Mouse (Mus musculus): ENCODE measurements around the gene Snx29. TPM values are rescaled to one million over a fixed set of nuclear protein-coding genes. Genes with fewer than 3 reads are reported as not detected.
A peak's percentile ranks its signal among the peaks of the same experiment; 100 is the strongest.

The Snx29 gene
- total RNA-seq, 4 experiments from 2014 or later: 7.4 to 11.8 (median 10.2) TPM

- no peak for DNase-seq (ENCODE audit: low spot score in 2 of 2)
These were observed 347.7 kb downstream of the Snx29 start for GRCm38 (mm10) chr16:11670251-11670970.

- DNase-seq (ENCODE audit: low spot score in 2 of 2): no peak
These were observed 348.2 kb downstream of the Snx29 start for GRCm38 (mm10) chr16:11670971-11671310.

GRCm38 (mm10) chr16:11676006-11676405 lies 353.3 kb downstream of the Snx29 start:
- no peak for DNase-seq (ENCODE audit: low spot score in 2 of 2)

- DNase-seq (ENCODE audit: low spot score in 2 of 2): no peak
These were observed 362.6 kb downstream of the Snx29 start for GRCm38 (mm10) chr16:11685264-11685663.

GRCm38 (mm10) chr16:11685735-11686340 lies 363.1 kb downstream of the Snx29 start:
- DNase-seq (ENCODE audit: low spot score in 2 of 2): no peak

- DNase-seq (ENCODE audit: low spot score in 2 of 2): no peak
These were observed 365.1 kb downstream of the Snx29 start for GRCm38 (mm10) chr16:11687836-11688235.

GRCm38 (mm10) chr16:11688281-11689005 lies 365.7 kb downstream of the Snx29 start:
- no peak for DNase-seq (ENCODE audit: low spot score in 2 of 2)

GRCm38 (mm10) chr16:11690097-11690496 lies 367.4 kb downstream of the Snx29 start:
- peak in 1 of 2 experiments; percentile 12 for DNase-seq (ENCODE audit: low spot score in 2 of 2)

GRCm38 (mm10) chr16:11690756-11691155 lies 368.0 kb downstream of the Snx29 start:
- no peak for DNase-seq (ENCODE audit: low spot score in 2 of 2)

- DNase-seq (ENCODE audit: low spot score in 2 of 2): no peak
These were observed 368.9 kb downstream of the Snx29 start for GRCm38 (mm10) chr16:11691487-11692200.

GRCm38 (mm10) chr16:11692744-11693143 lies 370.0 kb downstream of the Snx29 start:
- no peak for DNase-seq (ENCODE audit: low spot score in 2 of 2)

- DNase-seq (ENCODE audit: low spot score in 2 of 2): no peak
These were observed 371.7 kb downstream of the Snx29 start for GRCm38 (mm10) chr16:11694386-11694785.

GRCm38 (mm10) chr16:11696767-11697166 lies 374.1 kb downstream of the Snx29 start:
- DNase-seq (ENCODE audit: low spot score in 2 of 2): no peak

- DNase-seq (ENCODE audit: low spot score in 2 of 2): no peak
These were observed 375.1 kb downstream of the Snx29 start for GRCm38 (mm10) chr16:11697710-11698357.

- no peak for DNase-seq (ENCODE audit: low spot score in 2 of 2)
These were observed 378.9 kb downstream of the Snx29 start for GRCm38 (mm10) chr16:11701579-11701978.

- DNase-seq (ENCODE audit: low spot score in 2 of 2): no peak
These were observed 381.4 kb downstream of the Snx29 start for GRCm38 (mm10) chr16:11704096-11704495.

- no peak for DNase-seq (ENCODE audit: low spot score in 2 of 2)
These were observed 382.7 kb downstream of the Snx29 start for GRCm38 (mm10) chr16:11705456-11705855.

- no peak for DNase-seq (ENCODE audit: low spot score in 2 of 2)
These were observed 385.4 kb downstream of the Snx29 start for GRCm38 (mm10) chr16:11708097-11708496.

- DNase-seq (ENCODE audit: low spot score in 2 of 2): no peak
These were observed 386.7 kb downstream of the Snx29 start for GRCm38 (mm10) chr16:11709382-11709781.

GRCm38 (mm10) chr16:11709999-11710667 lies 387.4 kb downstream of the Snx29 start:
- DNase-seq (ENCODE audit: low spot score in 2 of 2): no peak

All from gastrocnemius, adult 8-10 months (tissue).